9 mouse cellular contexts compared by ENCODE assay signal in genomic region chr11:63502181-63502580, GRCm38 (mm10).
DNase-seq lines count a peak whose midpoint lies in the region; ATAC-seq lines count a peak whose summit lies in the region.
"Had no signal": no experiment of that assay in that cellular context is flagged by ENCODE, and none has a peak within 500 bp of the region (broad histone marks: within the 10 kb centered on the region; RNA-seq: fewer than 3 reads in every experiment).

No protein-coding gene starts in this region.

- no peaks in the 10 kb centered on the region for H3K36me3 ChIP-seq in hindbrain, embryonic 14.5 days (replicated peaks; ENCODE audit: control insufficient read depth, insufficient read depth)
- no peaks in the 10 kb centered on the region for H3K36me3 ChIP-seq in hindbrain, embryonic 11.5 days (ENCODE audit: control insufficient read depth, insufficient read depth, low read length)

- no peak overlapping the region for H3K4me3 ChIP-seq in hindbrain, embryonic 14.5 days (replicated peaks; ENCODE audit: low read length)
- no peak overlapping the region for H3K4me3 ChIP-seq in hindbrain, embryonic 11.5 days (ENCODE audit: low read depth, low read length)
- H3K4me3 ChIP-seq: layer of hippocampus, adult 2 months had no signal

- ATAC-seq in hindbrain, embryonic 14.5 days (ENCODE audit: low FRiP score): no peak
- ATAC-seq in hindbrain, embryonic 11.5 days (ENCODE audit: low FRiP score): no peak
- no peak for ATAC-seq in granulocyte monocyte progenitor cell, adult 5-6 weeks (replicated peaks; ENCODE audit: poor library complexity, severe bottlenecking)

- H3K9me3 ChIP-seq in hindbrain, embryonic 14.5 days (ENCODE audit: control insufficient read depth, low read length): no peaks in the 10 kb centered on the region
- H3K9me3 ChIP-seq in hindbrain, embryonic 11.5 days (ENCODE audit: control insufficient read depth, low read length): no peaks in the 10 kb centered on the region

- H3K27me3 ChIP-seq in hindbrain, embryonic 14.5 days (ENCODE audit: control insufficient read depth, insufficient read depth, low read length): no peaks in the 10 kb centered on the region
- no peaks in the 10 kb centered on the region for H3K27me3 ChIP-seq in hindbrain, embryonic 11.5 days (ENCODE audit: control insufficient read depth, insufficient read depth, low read length)

- no peak overlapping the region for H3K27ac ChIP-seq in hindbrain, embryonic 14.5 days
- H3K27ac ChIP-seq in hindbrain, embryonic 11.5 days (ENCODE audit: low read depth, low read length): no peak overlapping the region
- H3K27ac ChIP-seq: layer of hippocampus, adult 2 months had no signal

- 63% methylated on average over 5 of the region's 5 CpGs for WGBS in hindbrain, embryonic 14.5 days
- 69% methylated on average over 5 of the region's 5 CpGs for WGBS in hindbrain, embryonic 11.5 days

- no peaks in the 10 kb centered on the region for H3K4me1 ChIP-seq in hindbrain, embryonic 14.5 days (replicated peaks; ENCODE audit: control insufficient read depth, insufficient read depth, low read length)
- no peaks in the 10 kb centered on the region for H3K4me1 ChIP-seq in hindbrain, embryonic 11.5 days (replicated peaks; ENCODE audit: control insufficient read depth, insufficient read depth, low read length)

- no peak overlapping the region for H3K4me2 ChIP-seq in hindbrain, embryonic 14.5 days (replicated peaks)
- H3K4me2 ChIP-seq in hindbrain, embryonic 11.5 days (replicated peaks; ENCODE audit: low read depth, low read length): no peak overlapping the region

- DNase-seq in hindbrain, embryonic 14.5 days (ENCODE audit: low spot score): peak; percentile 58
- DNase-seq in hindbrain, embryonic 11.5 days (ENCODE audit: low spot score): no peak
- DNase-seq in testis, postnatal 10 days (ENCODE audit: low spot score): peak; percentile 52
- DNase-seq in testis, postnatal 14 days (ENCODE audit: low spot score): no peak
- DNase-seq in heart, postnatal 4 days: peak; percentile 60
- DNase-seq in thymus, postnatal 10 days (ENCODE audit: low spot score in 2 of 2): no peak
- no peak for DNase-seq in liver

- H3K9ac ChIP-seq in hindbrain, embryonic 14.5 days: no peak overlapping the region
- no peak overlapping the region for H3K9ac ChIP-seq in hindbrain, embryonic 11.5 days (ENCODE audit: low read depth, low read length)

Comparison
In these comparisons a context has a peak if more than half of its experiments do, and no peak if none do; other contexts are left out.
1. DNase-seq: peak in hindbrain, embryonic 14.5 days (single experiment), testis, postnatal 10 days (single experiment) and heart, postnatal 4 days (single experiment); none in hindbrain, embryonic 11.5 days (single experiment), testis, postnatal 14 days (single experiment), thymus, postnatal 10 days (0 of 2) and liver (single experiment).